Mouse (Mus musculus): ENCODE results near the gene Ssbp2. TPM values are rescaled to one million over a fixed set of nuclear protein-coding genes. Genes with fewer than 3 reads are reported as not detected.

Ssbp2 gene
- total and polyA plus RNA-seq, 3 experiments, result 12.6 to 38.4 TPM; not detected in 1

GRCm38 (mm10) chr13:91536711-91537110 is 76.6 kb downstream of the Ssbp2 start:
- TF ChIP-seq TAL1 (IDR thresholded peaks at IDR 0.05; ENCODE audit: low read length) (no peak), ZC3H11A (IDR thresholded peaks at IDR 0.05; ENCODE audit: low read depth, low read length) (no peak), MYB (IDR thresholded peaks at IDR 0.05; ENCODE audit: low read depth, low read length) (no peak), SMC3 (IDR thresholded peaks at IDR 0.05; ENCODE audit: low read depth, low read length) (no peak), HCFC1 (IDR thresholded peaks at IDR 0.05; ENCODE audit: low read depth, low read length) (no peak), UBTF (IDR thresholded peaks at IDR 0.05; ENCODE audit: borderline replicate concordance, insufficient read depth, low read depth, low read length) (no peak), POLR2A (IDR thresholded peaks at IDR 0.05; ENCODE audit: control insufficient read depth in 1 of 2, insufficient read depth in 1 of 2, low read depth in 1 of 2, low read length in 2 of 2, poor library complexity in 1 of 2) (no peak), TBP (IDR thresholded peaks at IDR 0.05; ENCODE audit: low read depth, low read length) (no peak), NELFE (IDR thresholded peaks at IDR 0.05; ENCODE audit: low read depth, low read length) (no peak), BHLHE40 (IDR thresholded peaks at IDR 0.05; ENCODE audit: borderline replicate concordance, low read depth, low read length) (no peak), E2F4 (IDR thresholded peaks at IDR 0.05; ENCODE audit: borderline replicate concordance, low read depth, low read length) (no peak), GABPA (IDR thresholded peaks at IDR 0.05; ENCODE audit: low read depth, low read length) (no peak), TCF12 (IDR thresholded peaks at IDR 0.05; ENCODE audit: low read depth, low read length) (no peak), POLR2AphosphoS2 (IDR thresholded peaks at IDR 0.05; ENCODE audit: low read length) (no peak)
- Histone ChIP-seq H3K36me3 (ENCODE audit: control insufficient read depth in 1 of 2, insufficient read depth in 2 of 2, low read length in 2 of 2) (peaks cover 0 to 18% of the 10 kb centered on the region in 2 experiments; a peak in 2 of 4 replicates), H3K4me3 (ENCODE audit: control insufficient read depth in 1 of 2, insufficient read depth in 1 of 2, low read depth in 2 of 2, low read length in 2 of 2) (no peak overlapping the region), H3K27me3 (ENCODE audit: control insufficient read depth in 1 of 2, insufficient read depth in 2 of 2, low read length in 2 of 2) (no peaks in the 10 kb centered on the region), H3K79me2 (ENCODE audit: control insufficient read depth, insufficient read depth, low read length, poor library complexity) (no peaks in the 10 kb centered on the region), H3K27ac (ENCODE audit: control insufficient read depth, low read depth, low read length) (no peak overlapping the region), H3K9ac (ENCODE audit: control insufficient read depth, low read depth, low read length, poor library complexity, severe bottlenecking) (no peak overlapping the region), H3K4me1 (ENCODE audit: control insufficient read depth in 1 of 2, insufficient read depth in 2 of 2, low read length in 2 of 2) (peaks cover 12 to 17% of the 10 kb centered on the region in 2 experiments), H3K9me3 (replicated peaks; ENCODE audit: insufficient read depth, low read length) (no peaks in the 10 kb centered on the region)
- no peak for DNase-seq (ENCODE audit: low read depth, low spot score)

- 0 out of 2 replicates have a peak overlapping the region, but pooled peaks have one; percentile 26 for H3K9ac ChIP-seq (ENCODE audit: control insufficient read depth, low read depth, low read length, poor library complexity, severe bottlenecking)
- H3K27ac ChIP-seq (ENCODE audit: control insufficient read depth, low read depth, low read length), result peak overlapping the region; percentile 77
- no peak for TF ChIP-seq ZNF384 (IDR thresholded peaks at IDR 0.05; ENCODE audit: low read depth, low read length)
- peak; percentile 36; the same call in 1 of the 2 replicates for TF ChIP-seq TAL1 (IDR thresholded peaks at IDR 0.05; ENCODE audit: low read length)
- peak; percentile 52; the same call in 1 of the 2 replicates for TF ChIP-seq HCFC1 (IDR thresholded peaks at IDR 0.05; ENCODE audit: low read depth, low read length)
- TF ChIP-seq RCOR1 (IDR thresholded peaks at IDR 0.05; ENCODE audit: low read depth, low read length), result peak; percentile 87
- TF ChIP-seq POLR2AphosphoS5 (IDR thresholded peaks at IDR 0.05; ENCODE audit: borderline replicate concordance, low read depth, low read length), result no peak
- no peak for TF ChIP-seq KAT2A (conservative IDR thresholded peaks at IDR 0.05; ENCODE audit: low read depth, low read length)
- TF ChIP-seq UBTF (IDR thresholded peaks at IDR 0.05; ENCODE audit: borderline replicate concordance, insufficient read depth, low read depth, low read length), result no peak
- peak; percentile 86 for TF ChIP-seq MYB (IDR thresholded peaks at IDR 0.05; ENCODE audit: low read depth, low read length)
- TF ChIP-seq MAX (IDR thresholded peaks at IDR 0.05; ENCODE audit: low read length), result 0 out of 2 replicates have a peak, but pooled peaks have one; percentile 18
- TF ChIP-seq TCF12 (IDR thresholded peaks at IDR 0.05; ENCODE audit: low read depth, low read length), result peak; percentile 87
- peak; percentile 80 for TF ChIP-seq GATA1 (IDR thresholded peaks at IDR 0.05; ENCODE audit: low read depth, low read length)
- peak; percentile 58 for TF ChIP-seq SIN3A (IDR thresholded peaks at IDR 0.05; ENCODE audit: low read length)
- no peak for TF ChIP-seq MAFK (IDR thresholded peaks at IDR 0.05; ENCODE audit: borderline replicate concordance, low read depth, low read length)
- TF ChIP-seq ETS1 (IDR thresholded peaks at IDR 0.05; ENCODE audit: low read depth, low read length), result peak; percentile 56; the same call in 1 of the 2 replicates
- no peak for TF ChIP-seq ZKSCAN1 (IDR thresholded peaks at IDR 0.05; ENCODE audit: low read depth, low read length)
- TF ChIP-seq EP300 (IDR thresholded peaks at IDR 0.05; ENCODE audit: low read depth in 1 of 2, low read length in 2 of 2), result peak; percentile 93 to 96
- TF ChIP-seq MYC (IDR thresholded peaks at IDR 0.05; ENCODE audit: low read depth, low read length), result 0 out of 2 replicates have a peak, but pooled peaks have one; percentile 31
- no peak for TF ChIP-seq CTCF (IDR thresholded peaks at IDR 0.05 in 2 of 3, conservative IDR thresholded peaks at IDR 0.05 in 1 of 3; ENCODE audit: control insufficient read depth in 1 of 3, insufficient read depth in 1 of 3, low read depth in 2 of 3, low read length in 3 of 3, poor library complexity in 1 of 3, severe bottlenecking in 1 of 3)
- no peak overlapping the region for H3K4me3 ChIP-seq (ENCODE audit: control insufficient read depth in 1 of 2, insufficient read depth in 1 of 2, low read depth in 2 of 2, low read length in 2 of 2)
- H3K79me2 ChIP-seq (ENCODE audit: control insufficient read depth, insufficient read depth, low read length, poor library complexity), result no peaks in the 10 kb centered on the region
- DNase-seq (ENCODE audit: low read depth, low spot score), result peak; percentile 77
- H3K27me3 ChIP-seq (ENCODE audit: control insufficient read depth in 1 of 2, insufficient read depth in 2 of 2, low read length in 2 of 2), result no peaks in the 10 kb centered on the region
- H3K36me3 ChIP-seq (ENCODE audit: control insufficient read depth in 1 of 2, insufficient read depth in 2 of 2, low read length in 2 of 2), result peaks cover 0 to 21% of the 10 kb centered on the region in 2 experiments; a peak in 2 of 4 replicates
- H3K9me3 ChIP-seq (replicated peaks; ENCODE audit: insufficient read depth, low read length), result no peaks in the 10 kb centered on the region
- H3K4me1 ChIP-seq (ENCODE audit: control insufficient read depth in 1 of 2, insufficient read depth in 2 of 2, low read length in 2 of 2), result peaks cover 15 to 17% of the 10 kb centered on the region in 2 experiments
Observed at GRCm38 (mm10) chr13:91540145-91541068, 80.3 kb downstream of the Ssbp2 start.

Measured in MEL (cell line).